Mouse (Mus musculus): ENCODE data around the gene Smgc.
"Not testable (repeated sequence)": the region's sequence is repeated elsewhere in the genome, so short reads cannot be mapped to it uniquely, and the experiment has no call there.

DNA sequence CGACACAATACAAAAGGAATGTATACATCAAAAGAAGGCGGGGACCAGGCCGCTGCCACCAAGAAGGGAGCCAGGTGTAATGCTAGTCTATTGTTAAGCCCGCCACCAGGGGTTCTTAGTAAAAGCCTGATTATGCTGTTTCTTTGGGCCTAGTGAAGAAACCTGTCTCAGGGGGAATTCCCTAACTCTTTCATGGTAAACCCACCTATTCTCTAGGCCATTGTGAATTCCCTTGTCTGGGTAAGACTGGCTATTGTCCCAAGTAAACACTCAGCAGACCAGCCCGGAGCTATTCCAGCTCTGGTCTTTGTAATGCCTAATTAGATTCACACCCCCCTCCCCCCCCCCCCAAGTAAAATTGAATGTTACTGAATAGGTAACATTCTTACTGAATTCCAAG lies 26.1 kb downstream of the Smgc start:
- not testable (repeated sequence) for TF ChIP-seq POLR2A (IDR thresholded peaks at IDR 0.05; ENCODE audit: borderline replicate concordance, extremely low read depth, insufficient read depth, insufficient read length, poor library complexity, severe bottlenecking); CTCF (IDR thresholded peaks at IDR 0.05; ENCODE audit: borderline replicate concordance, extremely low read depth, insufficient read depth, insufficient read length)
